Mouse (Mus musculus) frontal cortex, postnatal 25 days (tissue): Measurements from ENCODE around the gene Rtkn2.

Source experiments
- DNase-seq, 2 experiments: peaks; one replicate each; pipeline ENCODE4 v3.0.0; 2022; ENCODE audit warnings: low spot score in 2 of 2

Gene Rtkn2

GRCm38 (mm10) chr10:68039641-68040205 is 60.4 kb downstream of the Rtkn2 start:
- DNase-seq = no peak

- DNase-seq = no peak
These were observed 61.0 kb downstream of the Rtkn2 start for GRCm38 (mm10) chr10:68040394-68040793.

DNA sequence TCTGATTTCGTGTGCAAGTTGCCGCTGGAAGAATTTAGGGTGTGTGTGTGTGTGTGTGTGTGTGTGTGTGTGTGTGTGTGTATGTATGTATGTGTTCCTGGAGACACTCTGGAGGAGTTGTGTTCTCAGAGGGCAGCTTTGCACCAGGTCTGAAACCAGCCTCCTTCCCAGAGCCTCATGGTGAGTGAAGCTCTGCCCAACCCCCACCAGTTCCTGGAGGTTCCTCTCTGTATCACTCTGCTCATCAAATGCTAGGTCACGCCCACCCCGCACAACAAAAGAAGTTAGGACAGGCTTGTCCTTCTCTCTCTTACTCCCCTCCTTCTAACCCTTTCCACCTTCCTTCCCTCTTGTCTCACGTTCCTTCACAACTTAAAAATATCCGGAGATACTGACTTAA is 64.6 kb downstream of the Rtkn2 start:
- DNase-seq = no peak

DNA sequence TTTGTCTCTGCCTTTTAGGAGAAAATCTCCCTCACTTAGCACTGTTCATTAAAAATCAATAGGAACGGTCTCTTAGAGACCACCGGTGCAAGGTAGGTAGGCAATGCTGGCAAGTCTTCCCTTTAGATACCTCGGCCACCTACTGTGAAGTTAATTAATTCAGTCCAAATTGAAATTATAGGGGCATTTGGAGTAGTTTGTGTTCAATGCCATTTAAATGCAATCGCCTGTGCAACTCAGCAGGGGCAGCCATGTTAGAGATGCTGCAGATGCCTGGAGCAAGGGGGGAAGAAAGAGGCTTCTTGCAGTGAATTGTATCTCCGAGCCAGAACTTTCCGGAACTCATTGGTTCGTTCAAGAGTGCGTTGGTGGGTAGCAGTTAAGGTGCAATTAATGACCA is 65.5 kb downstream of the Rtkn2 start:
- DNase-seq = no peak

DNA sequence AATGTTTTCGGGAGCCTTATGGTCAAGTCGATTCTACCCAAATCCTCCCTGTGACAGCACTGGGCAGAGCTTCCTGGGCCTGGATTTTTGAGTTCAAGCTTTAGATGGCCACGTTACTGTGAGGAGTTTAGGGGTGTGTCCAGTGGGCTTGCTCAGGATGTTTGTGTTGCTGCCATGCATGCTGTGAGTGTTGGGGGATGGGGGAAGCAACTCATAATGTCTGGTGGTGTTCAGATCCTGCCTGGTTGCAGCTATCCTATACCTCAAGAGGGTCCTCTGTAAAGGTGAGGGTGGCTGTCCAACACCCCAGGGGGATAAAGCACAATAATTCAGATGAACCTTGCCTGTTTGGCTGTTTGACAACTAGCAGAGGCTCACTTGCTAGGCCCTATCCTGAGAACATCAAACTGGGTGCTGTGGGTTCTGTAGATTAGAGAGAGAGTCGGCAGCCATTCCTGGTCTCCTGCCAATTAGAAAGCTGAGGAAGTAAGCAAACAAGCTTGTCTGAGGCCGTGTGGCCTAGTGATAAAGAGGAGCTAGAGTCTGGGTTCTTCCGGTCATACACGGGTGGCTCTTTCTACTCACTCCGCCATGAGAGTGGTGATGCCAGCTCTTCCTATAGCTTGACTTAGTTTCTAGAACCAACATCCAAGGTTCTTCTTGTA is 69.4 kb downstream of the Rtkn2 start:
- DNase-seq = no peak

GRCm38 (mm10) chr10:68050882-68051281 is 71.5 kb downstream of the Rtkn2 start:
- no peak for DNase-seq

GRCm38 (mm10) chr10:68051316-68051933 is 72.1 kb downstream of the Rtkn2 start:
- DNase-seq = no peak

DNA sequence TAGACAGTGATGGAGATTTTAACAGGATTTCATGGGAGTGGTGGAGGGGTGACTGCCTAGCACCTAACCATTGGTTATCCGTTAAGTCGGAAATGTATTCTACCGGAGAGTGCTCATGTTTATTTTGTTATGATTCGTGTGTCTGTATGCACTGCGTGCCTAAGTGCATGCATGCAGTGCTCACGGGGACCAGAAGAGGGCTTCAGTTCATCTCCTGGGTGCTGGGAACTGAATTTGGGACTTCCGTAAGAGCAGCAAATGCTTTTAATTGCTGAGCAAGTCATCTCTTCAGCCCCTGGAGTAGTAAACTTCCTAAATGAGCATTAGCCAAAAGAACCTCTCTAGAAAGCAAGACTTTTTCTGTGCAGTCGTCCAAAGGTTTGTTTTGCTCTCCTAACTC is 72.9 kb downstream of the Rtkn2 start:
- DNase-seq = no peak

- DNase-seq = no peak
These were observed 74.8 kb downstream of the Rtkn2 start for GRCm38 (mm10) chr10:68054131-68054530.

DNA sequence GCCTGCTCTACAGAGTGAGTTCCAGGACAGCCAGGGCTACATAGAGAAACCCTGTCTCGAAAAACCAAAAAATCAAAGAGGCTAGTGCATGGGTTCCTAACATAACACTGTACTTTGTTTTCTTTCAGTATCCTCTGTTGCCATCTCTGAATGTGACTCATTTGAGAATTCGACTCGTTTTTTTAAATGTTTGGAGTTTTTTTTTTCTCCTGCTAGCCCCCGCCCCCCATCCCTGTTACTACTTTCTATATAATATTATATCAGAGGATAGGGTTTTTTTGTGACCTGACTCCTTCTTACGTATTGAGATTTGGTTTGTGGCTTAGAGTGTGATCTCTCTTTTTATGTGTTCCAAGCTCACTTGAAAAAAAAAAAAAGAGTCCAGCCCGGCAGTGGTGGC is 75.3 kb downstream of the Rtkn2 start:
- DNase-seq = no peak

GRCm38 (mm10) chr10:68057841-68058240 is 78.5 kb downstream of the Rtkn2 start:
- no peak for DNase-seq

DNA sequence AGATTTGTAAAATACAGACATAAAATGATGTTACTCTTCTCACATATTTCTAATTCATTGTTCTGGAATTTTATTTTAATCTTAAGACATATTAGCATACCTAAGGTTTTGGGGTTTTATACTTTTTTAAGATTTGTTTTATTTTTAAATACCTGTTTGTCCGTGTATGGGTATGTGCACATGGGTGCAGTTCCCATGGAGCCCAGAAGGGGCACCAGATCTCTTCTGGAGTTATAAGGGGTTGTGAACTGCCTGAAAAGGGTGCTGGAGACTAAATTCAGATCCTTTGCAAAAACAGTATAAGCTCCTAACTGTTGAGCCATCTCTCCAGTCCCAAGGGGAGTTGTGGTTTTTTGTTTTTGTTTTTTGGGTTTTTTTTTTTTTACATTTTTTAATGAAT is 79.0 kb downstream of the Rtkn2 start:
- no peak for DNase-seq

DNA sequence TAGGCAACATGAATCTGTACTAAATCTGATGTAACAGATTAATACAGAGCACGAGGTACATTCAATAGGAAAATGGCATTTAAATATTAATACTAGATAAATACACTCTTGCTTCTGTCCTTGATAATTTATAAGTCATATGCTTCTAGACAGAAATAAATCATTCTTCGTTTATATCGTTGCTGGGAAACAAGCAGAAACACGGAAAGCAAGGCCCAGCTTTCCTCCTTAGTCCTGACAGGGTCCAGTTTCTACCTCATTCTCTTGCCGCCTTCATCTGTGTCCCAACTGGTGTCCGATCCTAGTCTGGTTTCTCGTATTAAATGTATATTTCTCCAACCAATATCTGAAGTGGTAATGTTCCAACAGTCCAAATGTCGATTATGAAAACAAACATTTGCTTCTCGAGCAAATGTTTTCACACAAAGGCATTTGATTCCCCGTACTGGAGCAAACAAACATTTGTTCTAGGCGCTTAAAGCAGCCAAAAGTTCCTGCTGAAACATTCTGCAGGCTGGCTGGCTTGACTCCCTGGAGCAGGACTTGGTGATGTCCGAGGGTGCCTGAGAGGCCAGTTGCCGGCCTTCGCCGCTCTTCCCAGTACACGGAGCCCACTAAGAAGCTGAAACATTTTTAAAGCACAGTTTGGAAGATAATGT is 81.3 kb downstream of the Rtkn2 start:
- no peak for DNase-seq

DNA sequence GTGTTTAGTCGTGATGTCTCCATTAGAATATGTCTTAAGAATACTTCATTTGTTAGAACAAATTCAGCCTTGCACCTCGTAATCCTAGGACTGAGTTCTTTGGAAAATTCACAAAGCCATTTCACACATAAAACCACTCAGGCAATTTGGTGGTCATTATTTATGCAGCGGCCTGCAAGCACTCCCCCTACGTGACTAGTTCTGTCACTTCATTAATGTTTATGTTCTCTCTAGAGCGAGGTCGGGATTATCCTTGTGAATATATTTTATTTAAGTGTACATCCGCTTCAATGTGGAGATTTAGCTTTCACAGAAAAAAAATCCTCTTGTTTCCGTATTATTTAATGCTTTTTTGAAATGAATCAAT is 81.9 kb downstream of the Rtkn2 start:
- no peak for DNase-seq

DNA sequence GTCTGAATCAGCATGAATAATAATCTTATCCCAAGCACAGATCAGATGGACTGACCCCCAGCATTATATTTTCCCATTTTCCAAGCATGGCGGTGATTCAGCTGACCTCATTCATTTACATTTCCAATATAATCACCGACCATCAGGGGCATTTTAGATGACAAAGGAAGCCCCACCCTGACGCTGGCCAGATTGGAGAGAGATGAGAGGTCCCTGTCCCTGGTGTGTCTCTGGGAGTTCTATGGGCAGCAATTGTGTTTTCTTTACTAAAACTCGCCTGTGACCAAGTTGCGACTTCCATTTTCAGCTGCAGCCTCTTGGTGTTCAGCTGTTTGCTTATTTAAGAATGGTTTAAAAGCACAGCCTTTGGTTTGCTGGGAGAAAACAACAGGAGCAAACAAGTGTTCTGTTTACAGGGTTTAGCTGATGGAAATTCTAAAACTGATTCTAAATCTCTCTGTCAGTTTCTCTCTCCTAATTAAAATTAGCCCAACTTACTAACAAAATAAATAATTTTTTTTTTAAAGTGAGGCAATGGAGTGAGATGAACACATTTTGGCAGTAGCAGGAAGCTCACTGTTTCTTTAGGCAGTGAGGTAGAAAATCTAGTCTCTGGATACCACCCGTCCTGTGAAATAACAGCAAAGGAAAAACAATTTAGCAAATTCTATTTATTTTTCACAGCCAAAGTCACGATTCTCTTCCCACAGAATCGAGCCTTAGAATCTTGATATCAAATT is 84.6 kb downstream of the Rtkn2 start:
- no peak for DNase-seq

DNA sequence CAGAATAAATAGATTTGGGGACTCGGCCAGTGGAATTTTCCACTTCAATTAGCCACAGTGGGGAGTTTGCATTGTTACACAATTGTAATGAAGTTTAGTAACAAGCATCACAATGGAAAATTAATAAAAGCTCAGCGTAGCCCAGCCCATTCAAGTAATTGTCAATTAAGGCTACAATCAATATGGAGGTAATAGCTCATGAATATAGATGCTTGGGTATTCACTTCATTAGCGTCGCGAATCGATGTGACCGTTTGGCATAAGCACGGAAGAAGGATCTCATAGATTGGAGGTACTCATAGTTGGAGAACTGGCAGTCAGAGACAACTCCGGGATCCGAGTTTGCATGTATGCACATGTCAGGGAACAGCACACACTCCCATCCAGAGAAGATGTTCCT is 85.2 kb downstream of the Rtkn2 start:
- no peak for DNase-seq

DNA sequence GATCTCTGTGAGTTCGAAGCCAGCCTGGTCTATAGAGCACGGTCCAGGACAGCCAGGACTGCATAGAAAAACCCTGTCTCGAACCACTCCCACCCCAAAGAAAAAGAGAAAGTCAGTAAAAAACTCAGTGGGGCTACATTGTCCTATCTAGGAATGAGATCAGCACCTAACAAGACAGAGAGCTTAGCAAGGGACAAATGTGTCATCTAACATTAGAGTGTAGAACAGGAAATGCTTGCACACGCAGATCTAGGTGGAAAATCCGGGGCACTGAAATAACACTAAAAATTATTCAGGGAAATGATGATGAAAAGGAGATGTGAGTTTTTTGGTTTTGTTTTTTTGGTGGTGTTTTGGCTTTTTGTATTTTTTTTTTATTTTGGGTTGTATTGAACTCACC is 86.8 kb downstream of the Rtkn2 start:
- DNase-seq = no peak

- DNase-seq = no peak
These were observed 88.6 kb downstream of the Rtkn2 start for GRCm38 (mm10) chr10:68067961-68068360.

DNA sequence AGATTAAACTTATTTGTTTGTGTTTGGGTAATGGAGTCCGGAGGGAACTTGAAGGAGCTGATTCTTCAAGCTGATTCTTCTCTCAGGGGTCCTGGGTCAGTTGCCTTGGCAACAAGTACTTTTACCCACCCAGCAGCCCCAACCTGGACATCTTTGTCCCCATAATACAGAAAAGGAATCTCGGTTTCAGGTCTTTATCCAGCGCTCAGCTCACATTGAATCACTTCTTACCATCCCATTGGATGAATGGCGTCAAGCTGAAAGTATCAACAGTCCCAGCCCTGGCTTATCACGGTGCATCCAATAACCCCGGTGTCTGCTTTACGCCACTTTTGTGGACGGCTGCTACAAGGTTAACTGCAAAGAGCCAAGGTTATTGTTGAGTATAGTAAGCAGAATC is 89.1 kb downstream of the Rtkn2 start:
- no peak for DNase-seq

DNA sequence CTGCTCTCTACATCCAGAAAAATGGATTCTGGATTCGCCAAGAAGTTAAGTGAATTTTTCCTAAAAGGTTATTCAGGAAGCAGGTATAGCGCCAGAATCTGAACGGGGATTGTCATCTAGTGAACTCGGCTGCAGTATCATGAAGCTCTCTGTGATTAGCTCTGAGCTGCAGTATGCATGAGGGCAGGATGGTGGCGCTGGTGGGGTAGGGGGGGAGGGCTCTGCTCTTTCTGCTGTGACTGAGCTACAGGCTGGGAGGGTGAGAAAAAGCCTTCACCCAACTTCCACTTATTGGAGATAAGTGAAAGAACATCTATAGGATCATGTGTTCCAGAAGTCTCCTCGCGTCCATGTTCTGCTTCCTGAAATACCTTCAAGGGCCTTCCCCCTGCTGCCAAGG is 91.7 kb downstream of the Rtkn2 start:
- DNase-seq = no peak

DNA sequence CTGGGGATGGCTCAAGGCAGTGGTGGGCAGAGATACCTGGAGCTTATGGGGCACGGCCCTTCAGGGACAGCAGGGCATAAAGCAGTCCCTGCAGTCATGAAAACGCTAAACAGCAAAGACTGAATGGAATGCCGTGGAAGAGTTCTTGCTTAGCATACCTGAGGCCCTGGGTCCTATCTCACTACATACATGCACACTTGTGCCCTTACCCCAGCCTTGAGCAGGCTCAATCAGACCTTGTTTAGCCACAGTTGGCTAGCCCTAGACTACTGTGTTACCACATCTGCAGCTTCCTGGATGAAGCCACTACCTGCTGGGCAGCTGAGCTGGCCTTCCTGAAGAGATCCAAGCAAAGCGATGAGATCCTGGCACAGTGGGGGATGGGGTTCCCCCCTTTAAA is 93.3 kb downstream of the Rtkn2 start:
- DNase-seq = no peak

DNA sequence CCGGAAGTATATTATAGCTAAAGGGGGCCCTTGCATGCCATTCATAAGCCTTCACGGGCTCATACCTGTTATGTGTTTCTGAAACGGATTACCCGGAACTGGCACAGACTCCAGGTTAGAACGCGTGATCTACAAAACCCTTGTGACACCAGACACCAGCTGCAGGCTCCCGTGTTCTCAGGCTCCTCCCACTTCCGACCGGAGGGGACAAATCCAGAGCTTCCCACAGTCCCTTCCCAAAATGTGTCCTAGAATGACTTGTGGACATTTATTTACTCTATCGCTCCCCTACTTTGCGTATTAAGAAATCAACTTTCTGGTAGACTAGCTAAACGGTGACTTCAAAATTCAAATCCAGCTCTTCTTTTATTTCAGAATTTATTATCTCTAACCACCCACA is 94.9 kb downstream of the Rtkn2 start:
- DNase-seq = no peak
